7 mouse cellular contexts compared by ENCODE assay signal in genomic region chr17:8800478-8801082, GRCm38 (mm10).
DNase-seq lines count a peak whose midpoint lies in the region; ATAC-seq and TF ChIP-seq lines count a peak whose summit lies in the region.

No protein-coding gene starts in this region.

- TF ChIP-seq POLR2A in lung, adult 2 months (IDR thresholded peaks at IDR 0.05; ENCODE audit: borderline replicate concordance, extremely low read depth, low read depth, low read length): no peak
- no peak for TF ChIP-seq POLR2A in limb, embryonic 14.5 days (IDR thresholded peaks at IDR 0.05; ENCODE audit: borderline replicate concordance, extremely low read depth, insufficient read depth, insufficient read length)

- DNase-seq in lung, adult 2 months: peak; percentile 59
- DNase-seq in lung, postnatal 10 days: no peak
- DNase-seq in embryo, embryonic 10.5 days (ENCODE audit: low spot score): peak; percentile 68
- peak; percentile 37 for DNase-seq in limb, embryonic 14.5 days (ENCODE audit: low spot score)
- peak; percentile 86 for DNase-seq in neural tube, embryonic 10.5 days (ENCODE audit: extremely low spot score, low spot score)
- no peak for DNase-seq in Muller cell, postnatal 12 days (ENCODE audit: inconsistent ontology term)

- peaks cover 85% of the 10 kb centered on the region for H3K27me3 ChIP-seq in heart, embryonic 14.5 days (ENCODE audit: control insufficient read depth, insufficient read depth, low read length)
- H3K27me3 ChIP-seq in limb, embryonic 14.5 days (ENCODE audit: control insufficient read depth, insufficient read depth, low read length): peaks cover 57% of the 10 kb centered on the region

- TF ChIP-seq CTCF in lung, adult 2 months (IDR thresholded peaks at IDR 0.05; ENCODE audit: insufficient read depth, low read length): no peak

- H3K36me3 ChIP-seq in heart, embryonic 14.5 days (ENCODE audit: control insufficient read depth, insufficient read depth, low read length): no peaks in the 10 kb centered on the region
- no peaks in the 10 kb centered on the region for H3K36me3 ChIP-seq in limb, embryonic 14.5 days (ENCODE audit: control insufficient read depth, insufficient read depth, low read length)

- H3K4me1 ChIP-seq in lung, adult 2 months (ENCODE audit: control insufficient read depth, insufficient read depth, low read length): 0 out of 2 replicates have a peak, but pooled peaks cover 2% of the 10 kb centered on the region
- peaks cover 4 to 10% of the 10 kb centered on the region in 2 experiments; a peak in 2 of 4 replicates for H3K4me1 ChIP-seq in heart, embryonic 14.5 days (ENCODE audit: control insufficient read depth in 2 of 2, insufficient read depth in 2 of 2, low read length in 2 of 2)
- H3K4me1 ChIP-seq in limb, embryonic 14.5 days (ENCODE audit: control insufficient read depth, insufficient read depth, low read length): peaks cover 14% of the 10 kb centered on the region

- peak overlapping the region; percentile 57 for H3K9ac ChIP-seq in heart, embryonic 14.5 days (ENCODE audit: low read length)
- H3K9ac ChIP-seq in limb, embryonic 14.5 days (ENCODE audit: low read depth, low read length, severe bottlenecking): peak overlapping the region; percentile 71

- under 1% methylated on average over 53 of the region's 53 CpGs for WGBS in lung, adult 2 months
- under 1% methylated on average over 48 of the region's 53 CpGs for WGBS in heart, embryonic 14.5 days
- under 1% methylated on average over 40 of the region's 53 CpGs for WGBS in limb, embryonic 14.5 days

- peak overlapping the region; percentile 53 for H3K4me3 ChIP-seq in lung, adult 2 months (replicated peaks; ENCODE audit: extremely low read depth, low read depth, low read length)
- peak overlapping the region; percentile 66 to 69 for H3K4me3 ChIP-seq in heart, embryonic 14.5 days (ENCODE audit: control insufficient read depth in 1 of 2, insufficient read depth in 1 of 2, low read depth in 1 of 2, low read length in 2 of 2)
- peak overlapping the region; percentile 68 for H3K4me3 ChIP-seq in limb, embryonic 14.5 days (replicated peaks; ENCODE audit: low read length)

- H3K9me3 ChIP-seq in heart, embryonic 14.5 days (ENCODE audit: control insufficient read depth, low read length): no peaks in the 10 kb centered on the region
- H3K9me3 ChIP-seq in limb, embryonic 14.5 days (ENCODE audit: control insufficient read depth, low read length): no peaks in the 10 kb centered on the region

- H3K4me2 ChIP-seq in heart, embryonic 14.5 days (ENCODE audit: low read length): peak overlapping the region; percentile 99
- peak overlapping the region; percentile 95 for H3K4me2 ChIP-seq in limb, embryonic 14.5 days (replicated peaks; ENCODE audit: low read depth, low read length, severe bottlenecking)

- no peak overlapping the region for H3K27ac ChIP-seq in heart, embryonic 14.5 days (replicated peaks in 1 of 2; ENCODE audit: control insufficient read depth in 1 of 2, insufficient read depth in 1 of 2, low read depth in 2 of 2, low read length in 2 of 2)
- no peak overlapping the region for H3K27ac ChIP-seq in limb, embryonic 14.5 days (replicated peaks; ENCODE audit: low read depth, low read length)

- ATAC-seq in heart, embryonic 14.5 days (ENCODE audit: insufficient number of reproducible peaks, insufficient read depth, low FRiP score, low read depth): peak; percentile 55
- ATAC-seq in limb, embryonic 14.5 days (ENCODE audit: low FRiP score, low read depth): peak; percentile 64

Comparison
In these comparisons a context has a peak if more than half of its experiments do, and no peak if none do; other contexts are left out.
1. DNase-seq: peak in lung, adult 2 months (single experiment), embryo, embryonic 10.5 days (single experiment), limb, embryonic 14.5 days (single experiment) and neural tube, embryonic 10.5 days (single experiment); none in lung, postnatal 10 days (single experiment) and Muller cell, postnatal 12 days (single experiment).
2. Peak in every context shown above with its lines, with median percentiles within 50 percentile points of each other: H3K4me3 ChIP-seq.